Mouse (Mus musculus) spleen, adult 2 months (tissue): ENCODE data around the gene Zfp672.

ENCODE experiments used
- CTCF ChIP-seq: fragments of 200-500 bp; IDR thresholded peaks from 2 replicates; pipeline ENCODE4 v1.5.1; 2011; ENCODE audit warnings: mild to moderate bottlenecking, inconsistent platforms; ENCODE audit not compliant: insufficient read depth, insufficient read length, insufficient replicate concordance; ENCODE audit errors: extremely low read depth
- POLR2A ChIP-seq: fragments of 200-500 bp; IDR thresholded peaks from 2 replicates; pipeline ENCODE4 v1.6.1; 2011; ENCODE audit warnings: low read depth, low read length, inconsistent platforms

GRCm38 (mm10) chr11:58281970-58282496 is 48.1 kb downstream of the Zfp672 start:
- TF ChIP-seq CTCF: no peak
- no peak for TF ChIP-seq POLR2A
